Mouse (Mus musculus): ENCODE measurements around the gene Acsf2. TPM values are rescaled to one million over a fixed set of nuclear protein-coding genes. Genes with fewer than 3 reads are reported as not detected.

Gene Acsf2
- polyA plus RNA-seq, 1 experiment from 2014 or later, result 5.7 TPM

DNA sequence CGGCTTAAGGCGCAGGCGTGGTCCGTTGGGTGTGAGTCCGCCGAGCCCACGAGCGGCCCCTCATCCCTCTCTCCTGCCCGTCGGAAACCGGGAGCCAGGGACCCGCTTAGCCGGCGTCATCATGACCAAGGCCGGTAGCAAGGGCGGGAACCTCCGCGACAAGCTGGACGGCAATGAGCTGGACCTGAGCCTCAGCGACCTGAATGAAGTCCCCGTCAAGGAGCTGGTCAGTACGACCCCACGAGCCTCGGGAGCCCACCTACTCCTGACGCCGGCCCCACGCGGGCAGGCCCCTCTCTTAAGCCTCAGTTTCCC is 28.2 kb upstream of the Acsf2 start:
- Histone ChIP-seq H3K4me1 (replicated peaks; ENCODE audit: control insufficient read depth, insufficient read depth, low read length) (peaks cover 8% of the 10 kb centered on the region), H3K9me3 (ENCODE audit: control insufficient read depth, low read length) (no peaks in the 10 kb centered on the region), H3K27ac (ENCODE audit: low read depth) (peak overlapping the region; percentile 75), H3K9ac (ENCODE audit: low read length) (peak overlapping the region; percentile 92), H3K27me3 (replicated peaks; ENCODE audit: control insufficient read depth, insufficient read depth, low read length) (no peaks in the 10 kb centered on the region), H3K4me2 (ENCODE audit: low read length) (peak overlapping the region; percentile 90), H3K36me3 (ENCODE audit: control insufficient read depth, insufficient read depth, low read length) (peaks cover 34% of the 10 kb centered on the region), H3K4me3 (ENCODE audit: low read depth, low read length) (peak overlapping the region; percentile 99)
- peak; percentile 66 for ATAC-seq (replicated peaks; ENCODE audit: low FRiP score, low TSS enrichment, low read depth)
- 0% methylated on average over 28 of the region's 28 CpGs for WGBS
- DNase-seq (ENCODE audit: low spot score), result no peak

DNA sequence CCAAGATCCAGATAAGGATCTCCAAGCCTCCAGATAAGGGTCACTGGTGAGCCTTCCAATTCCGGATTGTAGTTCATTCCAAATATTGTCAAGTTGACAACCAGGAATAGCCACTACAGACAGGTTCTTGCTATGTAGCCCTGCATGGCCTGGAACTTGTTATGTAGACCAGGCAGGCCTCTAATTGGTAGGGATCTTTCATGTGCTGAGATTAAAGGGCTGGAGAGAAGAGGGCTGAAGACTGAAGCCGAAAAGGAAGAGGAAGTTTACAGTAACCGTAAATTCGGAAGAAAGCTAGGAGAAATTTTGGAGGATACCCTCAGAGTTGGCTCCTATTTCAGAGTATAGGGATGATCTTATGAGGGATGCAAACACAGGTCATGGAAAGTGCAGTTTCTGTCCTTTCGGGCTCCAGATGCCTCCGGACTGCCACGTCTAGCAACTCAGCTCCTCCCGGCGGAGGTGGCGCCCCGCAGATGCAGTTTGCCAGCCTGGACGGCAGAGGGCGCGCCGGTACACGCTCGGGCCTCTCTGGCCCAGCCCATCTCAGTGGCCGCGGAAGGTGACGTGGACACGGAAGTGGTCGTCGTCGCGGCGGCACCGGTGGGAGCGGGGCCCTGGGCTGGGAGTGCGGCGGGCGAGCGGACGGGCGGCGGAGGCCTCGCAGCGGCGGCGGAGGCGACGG is 27.7 kb upstream of the Acsf2 start, which contains the start of gene Lrrc59:
Gene Lrrc59 (plus strand): TSS at position 569 of the 685 bp plus-strand sequence.
- Histone ChIP-seq H3K9me3 (ENCODE audit: control insufficient read depth, low read length) (no peaks in the 10 kb centered on the region), H3K4me1 (replicated peaks; ENCODE audit: control insufficient read depth, insufficient read depth, low read length) (peaks cover 8% of the 10 kb centered on the region), H3K36me3 (ENCODE audit: control insufficient read depth, insufficient read depth, low read length) (peaks cover 29% of the 10 kb centered on the region), H3K4me2 (ENCODE audit: low read length) (peak within 1 kb of the TSS; percentile 90), H3K9ac (ENCODE audit: low read length) (peak within 1 kb of the TSS; percentile 92), H3K27me3 (replicated peaks; ENCODE audit: control insufficient read depth, insufficient read depth, low read length) (no peaks in the 10 kb centered on the region), H3K27ac (ENCODE audit: low read depth) (peak within 1 kb of the TSS; percentile 75), H3K4me3 (ENCODE audit: low read depth, low read length) (peak within 1 kb of the TSS; percentile 99)
- ATAC-seq (replicated peaks; ENCODE audit: low FRiP score, low TSS enrichment, low read depth) (peak; percentile 98), DNase-seq (ENCODE audit: low spot score) (peak; percentile 99)
- 3% methylated on average over 41 of the region's 41 CpGs for WGBS

DNA sequence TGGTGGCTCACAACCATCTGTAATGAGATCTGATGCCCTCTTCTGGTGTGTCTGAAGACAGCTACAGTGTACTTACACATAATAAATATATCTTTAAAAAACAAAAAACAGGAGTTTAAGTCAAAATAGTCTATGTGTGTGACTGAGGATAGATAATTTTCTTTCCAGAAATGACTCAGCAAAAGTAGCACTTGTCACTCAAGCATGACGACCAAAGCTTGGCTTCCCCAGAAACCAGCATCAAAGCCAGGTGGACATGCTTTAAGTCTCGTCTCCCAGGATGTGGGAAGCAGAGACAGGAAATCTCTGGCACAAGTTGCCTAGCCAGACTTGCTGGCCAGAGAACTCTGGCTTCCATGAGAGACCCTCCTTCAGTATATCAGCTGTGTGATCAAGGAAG is 20.5 kb upstream of the Acsf2 start:
- Histone ChIP-seq H3K4me2 (ENCODE audit: low read length) (no peak overlapping the region), H3K27ac (ENCODE audit: low read depth) (no peak overlapping the region), H3K9ac (ENCODE audit: low read length) (no peak overlapping the region), H3K9me3 (ENCODE audit: control insufficient read depth, low read length) (no peaks in the 10 kb centered on the region), H3K4me1 (replicated peaks; ENCODE audit: control insufficient read depth, insufficient read depth, low read length) (no peaks in the 10 kb centered on the region), H3K27me3 (replicated peaks; ENCODE audit: control insufficient read depth, insufficient read depth, low read length) (no peaks in the 10 kb centered on the region), H3K4me3 (ENCODE audit: low read depth, low read length) (no peak overlapping the region), H3K36me3 (ENCODE audit: control insufficient read depth, insufficient read depth, low read length) (no peaks in the 10 kb centered on the region)
- WGBS, result 77% methylated on average over 2 of the region's 2 CpGs
- DNase-seq (ENCODE audit: low spot score), result no peak
- no peak for ATAC-seq (replicated peaks; ENCODE audit: low FRiP score, low TSS enrichment, low read depth)

DNA sequence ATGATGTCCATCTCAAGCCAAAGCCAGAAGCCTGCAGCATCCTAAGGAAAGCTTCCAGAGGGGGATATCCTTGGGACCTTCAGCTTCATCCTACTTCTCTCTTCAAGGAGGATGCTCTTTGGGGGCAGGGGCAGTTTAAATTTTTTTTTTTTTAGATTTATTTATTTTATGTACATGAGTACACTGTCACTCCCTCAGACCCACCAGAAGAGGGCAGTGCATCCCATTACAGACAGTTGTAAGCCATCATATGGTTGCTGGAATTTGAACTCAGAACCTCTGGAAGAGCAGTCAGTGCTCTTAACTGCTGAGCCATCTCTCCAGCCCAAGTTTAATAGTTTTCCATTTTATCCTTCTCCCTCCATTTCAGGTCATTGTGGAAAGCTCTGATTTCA is 19.8 kb upstream of the Acsf2 start:
- Histone ChIP-seq H3K27ac (ENCODE audit: low read depth) (no peak overlapping the region), H3K36me3 (ENCODE audit: control insufficient read depth, insufficient read depth, low read length) (no peaks in the 10 kb centered on the region), H3K4me1 (replicated peaks; ENCODE audit: control insufficient read depth, insufficient read depth, low read length) (no peaks in the 10 kb centered on the region), H3K4me2 (ENCODE audit: low read length) (no peak overlapping the region), H3K4me3 (ENCODE audit: low read depth, low read length) (no peak overlapping the region), H3K9ac (ENCODE audit: low read length) (no peak overlapping the region), H3K9me3 (ENCODE audit: control insufficient read depth, low read length) (no peaks in the 10 kb centered on the region), H3K27me3 (replicated peaks; ENCODE audit: control insufficient read depth, insufficient read depth, low read length) (no peaks in the 10 kb centered on the region)
- ATAC-seq (replicated peaks; ENCODE audit: low FRiP score, low TSS enrichment, low read depth), result no peak
- no peak for DNase-seq (ENCODE audit: low spot score)

DNA sequence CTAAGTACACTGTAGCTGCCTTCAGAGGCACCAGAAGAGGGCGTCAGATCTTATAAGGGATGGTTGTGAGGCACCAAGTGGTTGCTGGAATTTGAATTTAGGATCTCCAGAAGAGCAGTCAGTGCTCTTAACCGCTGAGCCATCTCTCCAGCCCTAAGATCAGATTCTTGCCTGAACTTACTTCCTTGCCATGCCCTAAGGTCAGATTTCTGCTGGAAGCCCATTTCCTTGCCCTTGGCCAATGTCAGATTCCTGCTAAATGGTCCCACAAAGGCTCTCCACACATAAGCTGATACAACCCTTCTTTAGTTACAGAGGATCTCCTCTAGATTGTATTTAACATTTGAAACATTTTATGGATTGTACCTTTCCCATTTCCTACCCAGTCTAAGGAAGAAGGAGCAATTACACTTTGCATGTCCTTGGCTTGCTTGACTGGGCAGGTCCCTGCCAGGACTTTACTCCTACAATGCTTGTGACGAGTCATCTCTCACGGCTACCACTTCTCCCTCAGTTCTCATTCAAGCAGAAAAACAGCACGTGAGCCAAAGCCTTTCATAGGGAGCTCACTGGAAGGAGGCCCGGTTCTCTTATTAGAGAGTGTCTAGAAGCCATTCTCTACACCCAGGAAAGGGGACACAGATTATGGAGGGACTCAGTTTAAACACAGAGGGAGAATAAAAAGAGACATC is 19.2 kb upstream of the Acsf2 start:
- H3K9ac ChIP-seq (ENCODE audit: low read length), result no peak overlapping the region

DNA sequence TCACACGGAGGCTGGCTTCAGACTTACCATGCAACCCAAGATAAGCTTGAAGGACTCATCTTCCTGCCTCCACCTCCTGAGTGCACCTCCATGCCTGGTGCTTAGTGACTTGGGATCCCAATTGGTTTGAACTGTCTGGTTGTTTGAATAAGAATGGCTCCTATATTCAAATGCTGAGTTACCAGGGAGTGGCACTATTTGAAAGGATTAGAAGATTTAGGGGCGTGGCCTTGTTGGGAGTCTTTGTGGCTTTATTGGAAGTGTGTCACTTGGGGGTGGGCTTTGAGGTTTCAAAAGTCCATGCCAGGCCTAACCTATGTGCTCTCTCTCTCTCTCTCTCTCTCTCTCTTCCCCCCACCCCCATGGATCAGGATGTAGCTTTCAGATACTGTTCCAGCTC is 16.0 kb upstream of the Acsf2 start:
- ATAC-seq (replicated peaks; ENCODE audit: low FRiP score, low TSS enrichment, low read depth) (no peak), DNase-seq (ENCODE audit: low spot score) (no peak)
- Histone ChIP-seq H3K36me3 (ENCODE audit: control insufficient read depth, insufficient read depth, low read length) (no peaks in the 10 kb centered on the region), H3K27ac (ENCODE audit: low read depth) (no peak overlapping the region), H3K27me3 (replicated peaks; ENCODE audit: control insufficient read depth, insufficient read depth, low read length) (no peaks in the 10 kb centered on the region), H3K4me3 (ENCODE audit: low read depth, low read length) (no peak overlapping the region), H3K9ac (ENCODE audit: low read length) (no peak overlapping the region), H3K9me3 (ENCODE audit: control insufficient read depth, low read length) (no peaks in the 10 kb centered on the region), H3K4me2 (ENCODE audit: low read length) (no peak overlapping the region), H3K4me1 (replicated peaks; ENCODE audit: control insufficient read depth, insufficient read depth, low read length) (no peaks in the 10 kb centered on the region)
- 94% methylated on average over 2 of the region's 2 CpGs for WGBS

More for the DNA sequence above, 19.2 kb upstream of the Acsf2 start:
- DNase-seq (ENCODE audit: low spot score) (no peak), ATAC-seq (replicated peaks; ENCODE audit: low FRiP score, low TSS enrichment, low read depth) (no peak)
- WGBS, result 66% methylated on average over 6 of the region's 6 CpGs
- H3K9me3 ChIP-seq (ENCODE audit: control insufficient read depth, low read length), result no peaks in the 10 kb centered on the region
- no peak overlapping the region for H3K4me2 ChIP-seq (ENCODE audit: low read length)
- no peaks in the 10 kb centered on the region for H3K27me3 ChIP-seq (replicated peaks; ENCODE audit: control insufficient read depth, insufficient read depth, low read length)
- no peak overlapping the region for H3K27ac ChIP-seq (ENCODE audit: low read depth)
- no peaks in the 10 kb centered on the region for H3K4me1 ChIP-seq (replicated peaks; ENCODE audit: control insufficient read depth, insufficient read depth, low read length)
- no peak overlapping the region for H3K4me3 ChIP-seq (ENCODE audit: low read depth, low read length)
- H3K36me3 ChIP-seq (ENCODE audit: control insufficient read depth, insufficient read depth, low read length), result no peaks in the 10 kb centered on the region

DNA sequence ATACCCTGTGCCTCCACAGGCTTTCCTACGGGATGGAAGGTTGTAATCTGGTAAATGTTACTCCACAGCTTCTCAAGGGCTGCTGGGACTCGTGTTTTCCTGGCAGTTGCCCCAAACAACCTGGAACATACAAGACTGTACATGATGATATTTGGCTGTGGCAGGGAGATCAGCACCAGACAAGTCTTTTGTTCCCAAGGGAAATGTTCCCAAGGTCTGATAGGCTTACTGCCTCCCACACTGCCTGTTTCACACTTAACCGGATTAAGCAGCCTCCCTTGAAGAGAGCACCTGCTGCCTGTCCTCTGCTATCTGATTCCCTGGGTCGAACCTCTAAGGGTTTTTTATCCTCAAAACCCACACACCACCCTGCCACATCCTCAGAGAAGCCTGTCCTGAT is 13.8 kb upstream of the Acsf2 start:
- ATAC-seq (replicated peaks; ENCODE audit: low FRiP score, low TSS enrichment, low read depth), result no peak
- Histone ChIP-seq H3K36me3 (ENCODE audit: control insufficient read depth, insufficient read depth, low read length) (no peaks in the 10 kb centered on the region), H3K4me3 (ENCODE audit: low read depth, low read length) (no peak overlapping the region), H3K27me3 (replicated peaks; ENCODE audit: control insufficient read depth, insufficient read depth, low read length) (no peaks in the 10 kb centered on the region), H3K9ac (ENCODE audit: low read length) (no peak overlapping the region), H3K4me1 (replicated peaks; ENCODE audit: control insufficient read depth, insufficient read depth, low read length) (no peaks in the 10 kb centered on the region), H3K27ac (ENCODE audit: low read depth) (no peak overlapping the region), H3K4me2 (ENCODE audit: low read length) (no peak overlapping the region), H3K9me3 (ENCODE audit: control insufficient read depth, low read length) (no peaks in the 10 kb centered on the region)
- DNase-seq (ENCODE audit: low spot score), result no peak
- 36% methylated on average over 4 of the region's 4 CpGs for WGBS

DNA sequence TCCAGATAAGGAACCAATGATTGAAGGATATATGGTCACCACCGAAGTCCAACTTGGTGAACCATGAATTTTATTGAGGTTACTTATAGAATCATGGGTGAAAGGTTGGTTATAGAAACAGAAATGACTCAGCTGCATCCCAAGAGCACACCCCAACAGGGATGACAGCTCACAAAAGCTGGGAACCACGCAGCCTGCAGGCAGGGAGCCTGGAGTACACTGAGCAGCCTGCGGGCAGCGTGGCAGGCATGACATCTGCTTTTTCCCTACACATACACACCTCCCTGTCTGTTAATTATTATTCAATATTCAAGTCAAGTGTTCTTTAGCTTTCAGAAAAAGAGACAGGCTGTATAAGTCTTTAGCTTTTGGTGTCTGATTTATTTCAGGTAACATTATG is 12.9 kb upstream of the Acsf2 start:
- Histone ChIP-seq H3K9me3 (ENCODE audit: control insufficient read depth, low read length) (no peaks in the 10 kb centered on the region), H3K27me3 (replicated peaks; ENCODE audit: control insufficient read depth, insufficient read depth, low read length) (no peaks in the 10 kb centered on the region), H3K4me1 (replicated peaks; ENCODE audit: control insufficient read depth, insufficient read depth, low read length) (no peaks in the 10 kb centered on the region), H3K4me2 (ENCODE audit: low read length) (no peak overlapping the region), H3K27ac (ENCODE audit: low read depth) (no peak overlapping the region), H3K9ac (ENCODE audit: low read length) (no peak overlapping the region), H3K4me3 (ENCODE audit: low read depth, low read length) (no peak overlapping the region), H3K36me3 (ENCODE audit: control insufficient read depth, insufficient read depth, low read length) (no peaks in the 10 kb centered on the region)
- ATAC-seq (replicated peaks; ENCODE audit: low FRiP score, low TSS enrichment, low read depth) (no peak), DNase-seq (ENCODE audit: low spot score) (no peak)
- WGBS, result 71% methylated on average over 4 of the region's 4 CpGs

All from intestine, embryonic 14.5 days (tissue).